Mouse (Mus musculus): Measurements from ENCODE around the gene Lss.

Lss gene

GRCm38 (mm10) chr10:76531375-76531774, at the start of gene Lss:
Lss (plus strand) TSS chr10:76531588.
- DNase-seq (ENCODE audit: low spot score in 2 of 2), result peak; percentile 98

- no peak for DNase-seq (ENCODE audit: low spot score in 2 of 2)
These were observed 45.1 kb upstream of the Lss start for GRCm38 (mm10) chr10:76486302-76486701.

- DNase-seq (ENCODE audit: low spot score in 2 of 2), result no peak
These were observed 43.1 kb upstream of the Lss start for GRCm38 (mm10) chr10:76488265-76488664.

GRCm38 (mm10) chr10:76489205-76489604, 42.2 kb upstream of the Lss start:
- DNase-seq (ENCODE audit: low spot score in 2 of 2), result no peak

GRCm38 (mm10) chr10:76493527-76493926, 37.9 kb upstream of the Lss start:
- no peak for DNase-seq (ENCODE audit: low spot score in 2 of 2)

- no peak for DNase-seq (ENCODE audit: low spot score in 2 of 2)
These were observed 35.9 kb upstream of the Lss start for GRCm38 (mm10) chr10:76495501-76495900.

- DNase-seq (ENCODE audit: low spot score in 2 of 2), result no peak
These were observed 35.0 kb upstream of the Lss start for GRCm38 (mm10) chr10:76496366-76496765.

- DNase-seq (ENCODE audit: low spot score in 2 of 2), result no peak
These were observed 33.9 kb upstream of the Lss start for GRCm38 (mm10) chr10:76497522-76497921.

GRCm38 (mm10) chr10:76504271-76504943, 27.0 kb upstream of the Lss start:
- DNase-seq (ENCODE audit: low spot score in 2 of 2), result no peak

- peak in 1 of 2 experiments; percentile 2 for DNase-seq (ENCODE audit: low spot score in 2 of 2)
These were observed 25.5 kb upstream of the Lss start for GRCm38 (mm10) chr10:76505865-76506264.

- DNase-seq (ENCODE audit: low spot score in 2 of 2), result peak; percentile 71
These were observed 18.3 kb upstream of the Lss start for GRCm38 (mm10) chr10:76512965-76513583.

GRCm38 (mm10) chr10:76530922-76531321, 466 bp upstream of the Lss start:
- no peak for DNase-seq (ENCODE audit: low spot score in 2 of 2)

GRCm38 (mm10) chr10:76531828-76532227, 440 bp downstream of the Lss start:
- DNase-seq (ENCODE audit: low spot score in 2 of 2), result no peak

- no peak for DNase-seq (ENCODE audit: low spot score in 2 of 2)
These were observed 4.1 kb downstream of the Lss start for GRCm38 (mm10) chr10:76535526-76535925.

GRCm38 (mm10) chr10:76537619-76538018, 6.2 kb downstream of the Lss start:
- DNase-seq (ENCODE audit: low spot score in 2 of 2), result no peak

- DNase-seq (ENCODE audit: low spot score in 2 of 2), result no peak
These were observed 10.1 kb downstream of the Lss start for GRCm38 (mm10) chr10:76541336-76542085.

- no peak for DNase-seq (ENCODE audit: low spot score in 2 of 2)
These were observed 11.4 kb downstream of the Lss start for GRCm38 (mm10) chr10:76542636-76543375.

- DNase-seq (ENCODE audit: low spot score in 2 of 2), result no peak
These were observed 15.2 kb downstream of the Lss start for GRCm38 (mm10) chr10:76546566-76546965.

GRCm38 (mm10) chr10:76548218-76548617, 16.8 kb downstream of the Lss start:
- DNase-seq (ENCODE audit: low spot score in 2 of 2), result no peak

GRCm38 (mm10) chr10:76550458-76550857, 19.1 kb downstream of the Lss start:
- DNase-seq (ENCODE audit: low spot score in 2 of 2), result no peak

- DNase-seq (ENCODE audit: low spot score in 2 of 2), result no peak
These were observed 20.2 kb downstream of the Lss start for GRCm38 (mm10) chr10:76551556-76551955.

- no peak for DNase-seq (ENCODE audit: low spot score in 2 of 2)
These were observed 22.7 kb downstream of the Lss start for GRCm38 (mm10) chr10:76554061-76554460.
